Mouse (Mus musculus) cortical plate, adult 2 months (tissue): ENCODE data around the gene Cnmd.

ENCODE experiments used
- CTCF ChIP-seq: fragments of 200-500 bp; IDR thresholded peaks from 2 replicates; pipeline ENCODE4 v1.5.1; 2011; ENCODE audit warnings: mild to moderate bottlenecking, control low read depth, low read length; ENCODE audit not compliant: insufficient read depth; ENCODE audit errors: extremely low read depth
- POLR2A ChIP-seq: fragments of 200-500 bp; IDR thresholded peaks from 2 replicates; pipeline ENCODE4 v1.6.1; 2011; ENCODE audit warnings: mild to moderate bottlenecking, low read length, control low read depth; ENCODE audit not compliant: insufficient read depth; ENCODE audit errors: extremely low read depth

DNA sequence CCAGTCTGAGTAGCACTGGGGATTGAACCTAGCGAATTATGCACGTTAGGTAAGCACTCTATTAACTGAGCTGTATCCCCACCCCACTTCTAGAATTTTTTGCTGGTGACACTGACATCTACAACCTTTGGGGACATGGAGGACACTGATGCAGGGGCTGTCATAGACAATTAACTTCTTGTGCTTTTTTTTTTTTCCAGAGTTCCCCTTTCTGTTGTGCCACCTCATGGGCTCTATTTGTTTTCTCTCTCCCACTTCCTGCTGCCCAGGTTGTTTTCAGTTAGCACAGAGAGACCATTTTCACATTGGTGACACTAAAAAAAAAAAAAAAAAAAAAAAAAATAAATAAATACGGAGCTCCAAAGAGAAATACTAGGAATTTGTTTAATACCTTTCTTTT lies 9.0 kb upstream of the Cnmd start:
- TF ChIP-seq CTCF, result no peak
- no peak for TF ChIP-seq POLR2A
